Mouse (Mus musculus): ENCODE results near the gene Gm48551.
A peak's percentile ranks its signal among the peaks of the same experiment; 100 is the strongest.

Gm48551 gene

DNA sequence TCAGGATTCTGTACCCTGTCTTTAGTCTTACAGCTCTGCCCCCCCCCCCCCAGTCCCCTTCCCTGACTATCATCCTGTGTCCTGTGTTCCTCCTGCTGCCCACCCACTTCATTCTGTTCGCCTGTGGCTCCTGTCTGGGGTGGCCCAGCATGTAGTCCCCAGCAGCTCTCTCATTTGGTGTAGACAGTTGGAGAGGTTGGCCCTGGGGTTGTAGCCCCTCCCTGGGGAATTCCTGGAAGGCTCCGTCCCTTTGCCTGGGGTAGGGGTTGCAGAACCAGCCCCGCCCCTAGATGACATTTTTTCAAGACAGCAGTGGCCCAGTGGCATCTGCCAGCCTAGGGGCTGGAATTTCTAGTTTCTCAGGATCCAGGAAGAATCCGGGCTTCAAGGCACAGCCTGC lies 26.1 kb upstream of the Gm48551 start:
- no peak for DNase-seq

DNA sequence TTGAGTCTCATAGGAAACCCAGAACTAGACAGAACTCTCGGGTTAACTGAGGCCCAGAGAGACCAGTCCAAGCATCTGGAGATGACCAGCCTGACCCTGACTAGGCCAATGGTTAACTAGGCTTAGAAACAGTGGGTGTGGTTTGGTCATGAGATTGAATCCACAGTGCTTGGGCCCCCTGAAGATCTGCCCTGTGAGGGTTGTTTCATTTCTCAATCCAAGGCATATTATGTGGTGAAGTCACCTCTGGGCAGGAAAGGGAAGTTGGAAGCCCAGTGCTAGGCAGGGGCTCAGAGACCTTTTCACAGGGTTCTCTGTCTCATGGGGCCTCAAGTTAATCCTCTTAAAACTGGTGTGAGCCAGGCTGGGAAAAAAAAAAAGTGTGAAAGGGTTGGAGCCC lies 25.4 kb upstream of the Gm48551 start:
- DNase-seq: no peak

DNA sequence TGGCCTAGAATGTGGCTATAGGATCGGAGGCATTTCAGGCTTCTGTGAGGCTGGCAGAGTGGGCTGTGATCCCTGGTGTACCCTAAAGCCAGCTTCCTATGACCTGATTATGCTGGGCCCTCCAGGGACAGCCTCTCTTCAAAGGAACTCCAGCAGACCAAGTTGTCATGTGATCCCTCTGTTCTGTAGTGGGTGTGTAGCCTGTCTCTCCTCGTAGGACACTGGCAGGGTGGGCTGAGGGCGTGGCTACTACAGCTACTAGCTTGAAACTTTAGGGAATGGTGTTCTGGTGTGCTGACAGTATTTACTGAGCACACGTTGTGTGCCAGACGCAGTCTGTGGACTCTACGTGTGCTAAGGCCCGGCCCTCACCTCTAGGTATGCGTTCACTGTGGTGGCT lies 23.5 kb upstream of the Gm48551 start:
- DNase-seq: no peak

DNA sequence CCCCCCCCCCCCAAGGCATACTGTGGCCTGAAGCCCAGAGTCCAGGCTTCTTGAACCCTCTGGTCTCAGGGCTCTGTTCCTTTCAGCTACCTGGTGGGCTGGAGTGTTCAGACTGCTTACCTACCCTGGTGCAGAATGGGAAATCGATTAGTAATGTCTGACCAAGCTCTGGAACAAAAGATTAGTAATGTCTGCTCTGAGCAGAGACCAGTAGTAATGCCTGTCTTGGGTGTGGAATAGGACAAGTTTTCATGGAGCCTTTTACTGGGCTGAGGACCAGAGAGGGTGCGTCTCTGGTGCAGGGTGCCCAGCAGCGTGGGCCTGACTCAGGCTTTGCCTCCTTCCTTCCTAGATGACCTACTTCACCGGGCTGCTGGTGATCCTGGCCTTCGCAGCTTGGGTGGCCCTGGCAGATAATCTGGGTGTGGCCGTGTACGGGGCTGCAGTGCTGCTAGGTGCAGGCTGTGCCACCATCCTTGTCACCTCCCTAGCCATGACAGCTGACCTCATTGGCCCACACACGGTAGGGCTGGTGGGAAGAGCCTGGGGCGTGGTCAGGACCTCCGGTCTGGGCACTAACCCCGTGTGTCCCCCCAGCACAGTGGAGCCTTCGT lies 21.8 kb upstream of the Gm48551 start:
- no peak for DNase-seq

DNA sequence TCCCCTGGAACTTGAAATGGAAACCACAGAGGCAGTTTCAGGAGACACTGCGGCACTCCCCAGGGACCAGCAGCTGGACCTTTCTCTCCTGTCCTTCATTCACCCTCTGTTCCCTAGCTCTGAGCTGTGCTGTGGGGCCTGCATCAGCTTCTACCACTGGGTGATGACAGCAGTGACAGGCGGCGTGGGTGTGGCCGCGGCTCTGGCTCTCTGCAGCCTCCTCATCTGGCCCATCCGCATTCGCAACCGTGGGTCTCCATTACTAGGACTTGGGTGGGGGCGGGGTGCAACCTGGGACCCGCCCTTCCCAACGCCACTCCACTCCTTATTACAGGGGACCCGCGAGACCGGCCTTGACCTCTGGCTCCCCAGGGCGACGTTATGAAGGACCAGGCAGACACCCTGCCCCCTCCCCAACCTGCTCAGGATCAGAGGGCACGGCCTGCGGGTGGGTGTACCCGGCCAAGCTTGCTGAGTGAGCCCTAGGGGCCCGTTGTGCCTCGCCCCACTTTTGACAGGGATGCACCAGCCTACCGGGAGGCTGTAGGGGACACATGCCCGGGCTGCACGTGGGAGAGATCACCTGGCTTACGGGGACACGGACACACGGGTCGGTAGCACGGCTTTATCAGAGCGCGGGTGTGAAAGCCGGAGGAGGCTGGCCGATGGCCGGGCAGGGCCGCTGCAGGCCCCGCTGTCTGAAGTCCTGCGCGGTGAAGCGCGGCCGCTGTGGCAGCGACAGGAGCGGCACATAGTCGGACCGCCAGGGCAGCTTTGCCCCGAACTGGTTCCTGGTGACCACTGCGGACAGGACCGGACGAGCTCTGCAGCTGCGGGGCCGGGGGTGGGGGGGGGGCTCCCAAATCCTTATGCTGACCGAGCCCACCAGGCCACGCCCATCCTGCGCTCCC lies 20.6 kb upstream of the Gm48551 start:
- no peak for DNase-seq

DNA sequence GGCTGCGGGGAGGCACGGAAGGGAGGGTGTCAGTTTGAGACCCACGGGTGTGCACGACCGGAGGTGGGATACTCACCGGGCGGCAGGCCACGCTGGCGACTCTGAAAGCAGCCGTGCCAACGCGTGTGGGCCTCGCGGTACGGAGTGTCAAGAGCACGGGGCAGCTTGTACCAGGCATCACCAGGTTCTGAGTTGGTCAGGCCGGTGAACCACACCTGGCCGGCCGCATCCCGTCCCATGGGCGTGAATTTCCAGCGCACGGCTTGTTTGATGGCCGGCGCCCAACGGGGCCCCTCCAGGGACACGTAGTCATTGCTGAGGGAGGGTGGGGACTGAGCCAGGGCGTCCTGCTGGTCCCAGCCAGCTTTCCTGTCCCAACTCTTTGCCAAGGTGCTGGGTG lies 19.6 kb upstream of the Gm48551 start:
- no peak for DNase-seq

DNA sequence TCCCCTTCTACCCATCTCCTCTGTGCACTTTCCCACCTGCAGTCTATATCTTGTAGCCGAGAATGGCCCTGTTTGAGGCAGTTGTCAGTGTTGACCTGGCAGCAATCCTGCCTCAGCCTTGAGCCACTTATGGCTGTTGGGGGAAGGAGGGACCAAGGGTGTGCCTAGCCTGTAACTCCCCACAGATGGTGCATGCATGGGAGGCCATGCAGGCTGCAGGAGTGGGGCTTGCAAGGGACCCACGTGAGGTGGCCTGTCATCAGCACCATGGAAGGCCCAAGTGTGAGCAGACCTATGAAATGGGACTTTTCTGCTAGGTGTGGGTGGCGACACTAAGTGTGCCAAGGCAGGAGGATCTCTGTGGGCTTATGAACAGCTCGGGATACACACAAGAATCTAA lies 19.2 kb upstream of the Gm48551 start:
- no peak for DNase-seq

DNA sequence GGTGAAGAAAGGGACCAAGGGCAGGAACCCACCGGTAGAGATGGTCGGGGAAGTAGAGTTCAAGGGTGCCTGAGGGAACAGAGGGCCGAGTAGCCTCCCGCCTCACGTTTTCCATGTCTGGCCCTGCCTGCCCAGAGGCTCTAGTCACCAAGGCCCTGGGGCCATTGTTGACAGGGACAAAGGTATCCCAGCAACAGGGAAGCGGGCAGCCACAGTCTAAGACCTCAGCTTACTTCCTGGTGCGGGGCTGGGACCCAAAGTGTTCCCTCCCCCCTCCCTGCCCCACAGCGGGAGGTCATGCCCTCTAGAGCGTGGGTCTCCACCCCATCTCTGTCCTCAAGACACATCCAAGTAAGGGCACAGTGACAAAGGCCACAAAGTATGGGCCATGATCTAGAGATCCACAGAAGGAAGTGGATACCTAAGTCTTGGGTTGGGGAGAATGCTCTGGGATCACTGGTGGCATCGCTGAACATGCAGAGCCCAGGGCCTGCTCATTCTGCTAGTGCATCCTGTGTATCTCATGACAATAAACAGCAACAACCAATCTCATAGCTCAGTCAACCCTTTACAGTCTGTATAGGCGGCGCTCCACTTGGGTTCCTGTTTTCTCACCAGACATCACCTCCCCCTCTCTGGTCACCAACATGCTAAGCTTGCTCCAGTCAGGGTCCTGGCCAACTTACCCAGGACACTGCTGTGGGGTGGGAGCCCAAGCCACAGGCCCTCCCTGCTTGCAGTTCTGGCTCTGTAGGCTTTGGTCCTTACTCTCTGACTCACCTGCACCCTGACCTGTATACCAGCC lies 18.4 kb upstream of the Gm48551 start, which contains the start of gene 4930404N11Rik:
Gene 4930404N11Rik (minus strand): TSS at position 145 of the 805 bp plus-strand sequence.
- no peak for DNase-seq

DNA sequence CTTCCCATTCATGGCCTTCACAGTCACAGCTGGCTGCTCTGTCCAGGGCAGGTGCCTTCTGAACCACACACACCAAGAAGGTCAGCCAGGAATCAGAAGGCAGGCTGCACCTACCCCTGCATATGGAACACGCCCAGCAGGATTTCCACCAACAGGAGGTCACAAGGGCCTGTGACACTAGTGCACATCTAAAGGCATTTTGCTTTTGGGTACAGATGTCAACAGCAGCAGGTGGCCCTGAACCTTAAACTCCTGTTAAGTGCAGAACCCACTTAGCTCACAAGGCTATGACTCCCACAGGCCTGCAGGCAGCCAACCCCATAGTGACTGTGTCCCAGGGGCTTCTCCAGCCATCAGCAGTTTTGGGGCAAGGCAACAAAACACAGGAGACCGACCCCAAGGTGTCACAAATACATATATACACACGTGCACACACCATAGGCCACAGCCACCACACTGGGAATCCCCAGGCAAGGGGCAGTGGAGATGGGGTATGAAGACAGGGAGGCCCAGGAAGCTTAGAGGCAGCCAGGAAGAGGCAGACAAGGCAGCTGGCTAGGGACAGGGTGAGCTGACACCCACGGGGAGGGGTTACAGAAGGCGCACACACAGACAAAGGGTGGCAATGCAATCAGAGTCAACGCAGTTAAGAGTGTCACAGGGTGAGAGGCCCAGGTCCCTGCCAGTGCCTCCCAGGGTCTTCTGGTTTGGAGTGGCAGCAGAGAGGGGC lies 17.6 kb upstream of the Gm48551 start:
- DNase-seq: no peak

DNA sequence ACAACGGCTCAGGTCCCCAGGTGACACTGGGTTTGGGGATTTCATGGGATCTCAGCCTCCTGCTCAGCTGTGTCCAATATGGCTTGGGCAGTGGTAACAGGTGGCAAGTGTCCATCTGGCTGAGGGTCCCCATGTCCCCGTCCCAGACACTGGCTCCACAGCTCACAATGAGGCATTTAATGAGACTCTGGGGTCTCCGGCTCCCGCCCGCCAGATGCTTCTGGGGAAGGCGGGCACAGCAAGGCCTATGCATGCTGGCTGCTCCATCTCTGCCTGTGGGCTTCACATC lies 17.1 kb upstream of the Gm48551 start:
- no peak for DNase-seq

DNA sequence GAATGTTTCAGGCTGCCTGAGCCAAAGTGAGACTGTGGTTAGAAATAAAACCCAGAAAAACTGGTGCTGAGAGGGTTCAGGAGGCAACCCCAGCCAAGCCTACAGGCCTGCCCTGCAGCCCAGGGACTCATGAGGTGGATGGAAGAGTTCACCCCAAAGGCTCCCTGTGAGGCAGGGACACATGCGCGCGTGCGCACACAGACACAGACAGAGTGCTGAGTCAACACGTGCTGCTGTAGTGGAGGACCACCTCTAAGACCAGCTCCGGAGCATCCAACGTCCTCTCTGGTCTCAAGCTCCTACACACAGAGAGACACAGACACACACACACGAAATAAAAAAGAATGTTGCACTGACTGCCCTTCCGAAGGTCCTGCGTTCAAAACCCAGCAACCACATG lies 8.9 kb upstream of the Gm48551 start:
- no peak for DNase-seq

DNA sequence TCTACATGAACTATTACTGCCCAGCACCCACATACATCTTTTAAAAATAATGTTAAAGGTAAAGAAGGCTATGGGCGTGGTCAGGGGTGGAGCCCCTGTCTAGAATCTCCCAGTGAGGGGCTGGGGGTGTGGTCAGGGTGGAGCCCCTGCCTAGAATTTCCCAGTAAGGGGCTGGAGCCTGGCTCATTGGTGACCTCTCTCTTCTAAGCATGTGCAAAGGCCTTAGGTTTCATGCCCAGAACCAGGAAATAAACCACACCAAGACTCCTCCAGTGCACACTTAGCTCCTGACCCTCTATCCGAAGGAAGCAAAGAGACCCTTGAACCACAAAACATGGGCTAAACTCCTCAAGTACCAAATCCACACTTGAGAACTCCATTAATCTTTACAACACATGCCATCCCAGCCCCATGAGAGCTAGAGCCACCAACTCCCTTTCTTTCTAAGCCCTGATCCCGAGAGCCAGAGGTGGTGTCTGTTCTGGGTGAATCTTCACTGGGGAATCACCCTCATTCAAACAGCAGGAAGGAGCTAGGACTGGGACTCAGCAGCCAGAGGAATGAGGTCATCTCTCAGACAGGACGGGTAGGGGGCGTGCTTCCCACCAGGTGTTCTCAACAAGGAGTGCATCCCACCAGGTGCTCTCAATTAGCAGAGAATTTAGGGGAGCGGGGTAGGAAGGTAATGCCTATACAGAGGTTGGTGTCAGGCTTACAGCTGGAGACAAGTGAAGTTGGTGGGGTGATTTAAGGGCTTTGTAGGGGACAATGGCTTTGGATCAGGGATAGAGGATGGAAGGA lies 7.5 kb upstream of the Gm48551 start:
- no peak for DNase-seq

DNA sequence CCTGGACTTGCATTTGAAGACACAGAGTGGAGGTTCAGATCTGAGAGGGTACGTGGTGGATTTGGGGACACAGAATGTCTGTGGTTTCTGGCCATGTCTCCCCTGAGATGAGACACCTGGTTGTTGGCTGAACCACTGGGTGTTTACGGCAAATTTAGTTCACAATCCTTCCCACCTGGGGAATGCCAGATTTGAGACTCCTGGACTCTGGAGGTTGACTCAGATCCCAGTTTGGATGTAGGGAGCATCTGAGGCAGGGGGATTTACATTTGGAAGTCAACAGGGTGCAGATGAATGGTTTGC lies 7.0 kb upstream of the Gm48551 start:
- no peak for DNase-seq

DNA sequence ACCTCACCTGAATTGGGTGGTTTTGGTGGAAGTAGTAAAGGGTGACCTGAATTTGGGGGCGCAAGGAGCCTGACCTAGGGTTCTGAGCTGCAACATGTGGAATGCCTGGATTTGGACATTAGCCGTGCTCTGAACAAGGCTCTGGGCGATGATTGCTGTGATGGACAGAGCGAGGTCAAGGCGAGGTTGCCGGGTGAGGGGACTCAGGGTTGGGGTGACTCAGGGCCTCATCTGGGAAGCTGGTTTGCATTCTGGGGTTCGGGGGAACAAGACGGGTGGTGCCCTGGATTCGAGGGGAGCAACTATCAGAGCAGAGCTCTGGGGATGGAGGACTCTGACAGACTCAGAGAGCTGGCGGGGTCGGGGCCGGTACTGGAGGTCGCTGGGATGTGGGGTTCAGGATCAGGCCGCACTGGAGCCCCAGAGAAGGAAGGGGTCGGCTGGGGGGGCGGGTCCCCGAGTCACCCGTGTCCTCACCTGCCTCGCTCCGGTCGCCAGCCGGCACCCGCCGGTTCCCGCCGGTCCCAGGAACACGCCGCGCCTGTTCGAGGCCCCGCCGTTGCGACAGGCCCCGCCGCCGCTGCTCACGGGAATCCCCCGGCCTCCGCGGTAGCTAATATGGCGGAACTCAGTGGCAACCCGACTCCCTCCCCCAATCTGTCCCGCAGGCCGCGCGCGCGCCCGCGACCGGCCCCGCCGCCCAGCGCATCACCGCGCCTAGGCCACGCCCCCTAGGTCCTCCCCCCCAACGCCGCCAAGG lies 6.3 kb upstream of the Gm48551 start, which contains the start of gene Fzr1:
Gene Fzr1 (minus strand): TSS at position 724 of the 760 bp plus-strand sequence.
- DNase-seq: no peak

DNA sequence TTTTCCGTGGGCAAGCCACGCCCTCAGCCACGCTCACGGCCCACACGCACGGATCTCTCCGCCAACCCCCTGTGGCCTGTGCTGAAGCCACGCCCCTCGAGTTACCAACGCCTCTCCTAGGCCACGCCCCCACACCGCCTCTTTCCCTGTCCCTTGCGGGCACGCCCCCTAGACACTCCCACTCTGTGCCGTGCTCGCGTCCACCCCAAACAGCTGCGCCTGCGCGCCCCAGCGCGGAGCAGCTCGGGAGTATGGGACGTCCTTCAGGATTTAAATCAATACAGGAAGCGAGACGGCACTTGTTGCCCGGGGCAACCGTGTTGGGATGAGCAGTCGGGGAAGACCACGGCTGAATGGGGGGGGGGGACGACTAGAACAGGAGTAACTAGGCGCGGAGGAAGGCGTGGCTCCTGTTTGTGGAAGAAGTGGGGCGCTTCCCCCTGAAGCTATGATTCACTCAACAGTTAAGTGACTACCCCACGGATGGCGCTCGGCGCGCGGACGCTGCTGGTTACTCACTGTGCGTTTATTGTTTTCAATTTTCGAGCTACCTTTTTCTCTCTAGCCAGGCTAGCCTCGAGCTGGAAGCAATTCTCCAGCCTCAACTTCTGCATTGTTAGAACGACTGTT lies 5.6 kb upstream of the Gm48551 start:
- peak; percentile 100 for DNase-seq

DNA sequence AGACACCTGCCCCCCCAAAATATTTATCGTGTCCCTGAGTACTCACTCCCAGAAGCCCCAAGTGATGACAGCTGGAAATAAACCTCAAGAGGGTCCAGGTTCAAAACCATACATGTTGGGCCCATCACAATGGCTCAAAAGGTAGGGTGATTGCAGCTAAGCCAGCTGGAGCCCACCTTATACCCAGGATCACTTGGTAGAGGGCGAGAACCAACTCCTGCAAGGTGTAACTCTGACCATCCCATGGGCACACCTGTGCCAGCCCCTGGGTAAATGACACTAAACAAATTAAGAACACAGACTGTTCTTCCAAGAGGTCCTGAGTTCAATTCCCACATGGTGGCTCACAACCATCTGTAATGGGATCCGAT lies 5.1 kb upstream of the Gm48551 start:
- no peak for DNase-seq

DNA sequence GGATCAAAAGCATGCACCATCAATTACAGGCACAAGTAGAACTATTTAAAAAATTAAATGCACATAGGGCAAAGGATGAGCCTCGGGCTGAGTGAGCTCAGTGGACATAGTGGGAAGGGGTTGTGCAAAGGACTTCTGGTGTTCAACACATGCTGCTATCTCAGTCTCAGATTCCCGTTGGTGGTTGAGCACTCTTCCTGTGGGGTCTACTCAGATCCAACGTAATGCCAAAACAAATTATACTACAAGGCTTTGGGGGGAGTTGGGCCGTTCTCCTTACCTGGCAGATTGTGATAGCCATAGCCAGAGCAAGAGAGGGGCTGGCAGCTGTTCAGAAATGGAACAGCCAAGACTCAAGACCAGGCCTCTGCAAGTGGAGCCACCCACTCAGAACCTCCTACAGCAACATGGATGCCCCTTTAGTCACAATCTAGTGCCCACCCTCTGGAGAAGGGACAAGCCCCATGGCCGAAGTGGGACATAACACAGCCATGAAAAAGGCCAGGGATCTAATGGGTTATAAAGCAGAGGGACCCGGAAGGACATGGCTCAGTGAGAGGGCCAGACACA lies 4.4 kb upstream of the Gm48551 start:
- DNase-seq: no peak

DNA sequence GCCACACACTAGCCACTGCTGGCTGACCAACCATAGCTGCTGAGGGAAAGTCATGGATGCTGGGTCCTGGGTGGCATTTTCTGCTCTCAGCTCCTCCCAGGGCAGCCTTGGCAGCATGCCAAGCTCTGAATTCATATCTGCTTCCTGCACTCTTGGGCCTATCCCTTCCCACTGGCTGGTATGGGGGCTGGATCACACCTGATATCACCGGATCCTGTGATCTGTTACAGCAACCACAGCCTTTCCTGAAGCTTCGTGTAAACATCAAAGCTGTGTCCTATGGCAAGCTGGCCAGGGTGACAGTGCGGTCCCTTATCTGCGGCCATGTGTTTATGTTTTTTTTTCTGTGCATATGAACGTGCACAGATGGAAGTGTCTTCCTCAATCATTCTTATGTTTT lies 2.2 kb upstream of the Gm48551 start:
- peak; percentile 72 for DNase-seq

DNA sequence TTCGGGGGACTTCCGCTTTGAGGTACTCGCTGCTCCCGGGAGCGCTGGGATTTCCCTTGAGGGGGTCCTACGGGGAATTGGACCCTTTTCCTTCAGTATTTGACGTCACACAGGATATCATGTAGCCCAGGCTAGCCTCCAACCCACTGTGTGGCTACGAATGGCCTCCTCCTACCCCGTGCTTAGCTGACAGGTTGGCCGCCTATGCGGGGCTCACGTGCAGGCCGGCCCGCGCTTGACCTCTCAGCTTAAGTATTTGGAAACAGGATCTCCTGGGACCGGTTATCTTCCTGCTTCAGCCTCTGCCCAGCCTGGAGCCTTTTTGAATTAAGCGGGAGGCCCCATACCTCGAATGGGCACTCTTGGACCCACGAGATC lies 328 bp downstream of the Gm48551 start:
- no peak for DNase-seq

DNA sequence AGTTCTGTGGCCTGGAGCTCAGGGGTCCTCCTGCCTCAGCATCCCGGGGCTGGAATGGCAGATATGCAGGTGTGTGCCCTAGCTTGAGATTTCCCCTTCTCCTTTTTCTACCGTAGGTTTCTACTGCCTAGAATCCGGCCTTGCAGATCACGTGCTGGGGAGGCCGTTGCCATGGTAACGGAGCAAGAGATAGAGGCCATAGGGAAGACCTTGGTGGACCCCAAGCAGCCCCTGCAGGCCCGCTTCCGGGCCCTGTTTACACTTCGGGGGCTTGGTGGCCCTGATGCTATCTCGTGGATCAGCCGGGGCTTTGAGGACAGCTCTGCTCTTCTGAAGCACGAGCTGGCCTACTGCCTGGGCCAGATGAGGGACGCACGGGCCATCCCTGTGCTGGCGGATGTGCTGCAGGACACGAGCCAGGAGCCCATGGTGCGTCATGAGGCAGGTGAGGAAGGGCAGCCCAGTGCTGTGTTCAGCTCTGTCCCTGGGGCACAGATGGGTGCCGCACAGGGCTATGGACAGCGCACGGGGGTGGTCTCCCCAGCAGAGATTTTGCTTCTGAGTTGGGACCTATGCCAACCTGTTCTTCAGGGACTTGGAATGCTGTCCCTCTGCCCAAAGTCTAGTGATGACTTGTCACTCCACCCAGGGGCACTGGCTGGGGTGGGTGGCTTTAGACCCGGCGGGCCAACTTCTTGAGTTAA lies 1.5 kb downstream of the Gm48551 start:
- DNase-seq: no peak
